Mouse (Mus musculus): ENCODE data around the gene Ccdc71l. TPM values are rescaled to one million over a fixed set of nuclear protein-coding genes. Genes with fewer than 3 reads are reported as not detected.

Gene Ccdc71l
- 10 to 100 TPM; 10.9 to 12.1 TPM for total RNA-seq (2021)

GRCm38 (mm10) chr12:32378528-32379295 lies at the start of gene Ccdc71l:
Ccdc71l (plus strand) TSS chr12:32378704.
- peak; percentile 80 to 91 for DNase-seq
- intact Hi-C loops (cut with DNase I), result loop anchor here (1.0 to 5.0 kb wide), 3 partner anchors 74 to 519 kb away; no protein-coding TSS in a partner anchor

DNA sequence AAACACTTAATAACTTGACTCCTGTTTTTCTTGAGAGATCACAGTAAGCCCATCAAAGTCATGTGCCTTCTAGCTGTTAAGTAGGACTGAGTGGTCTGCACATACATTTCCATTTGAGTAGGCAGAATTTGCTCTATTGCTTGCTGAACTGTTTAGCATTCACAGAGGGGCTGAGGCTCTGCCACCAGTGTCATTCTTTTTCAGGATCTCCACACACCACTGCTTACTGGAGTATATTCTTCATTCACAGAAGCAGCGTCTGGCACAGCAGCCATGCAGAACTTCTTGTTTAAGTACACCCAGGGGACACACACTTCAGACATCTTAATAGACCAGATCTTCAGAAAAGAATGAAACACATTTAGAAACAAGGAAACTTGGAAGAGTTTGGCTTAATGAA lies 39.4 kb upstream of the Ccdc71l start:
- no peak for DNase-seq
- intact Hi-C loops (cut with DNase I), result no loop called here

DNA sequence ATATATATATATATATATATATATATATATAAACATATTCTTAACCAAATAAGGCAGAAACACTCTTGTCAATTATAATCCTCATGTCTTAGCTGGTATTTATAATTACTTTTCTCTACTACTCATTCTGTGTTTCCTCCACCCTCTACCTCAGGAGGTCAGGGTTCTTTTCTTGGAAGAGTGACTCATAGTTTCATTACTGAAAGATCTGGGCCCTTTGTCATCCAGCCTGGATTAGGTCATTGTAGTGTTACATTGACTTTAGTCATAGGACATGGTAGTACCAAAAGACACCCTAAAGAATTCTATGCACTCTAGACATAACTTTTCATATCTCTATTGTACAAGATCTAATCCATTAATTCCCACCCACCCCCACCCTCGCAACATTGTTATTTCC lies 35.0 kb upstream of the Ccdc71l start:
- intact Hi-C loops (cut with DNase I), result no loop called here
- DNase-seq, result no peak

DNA sequence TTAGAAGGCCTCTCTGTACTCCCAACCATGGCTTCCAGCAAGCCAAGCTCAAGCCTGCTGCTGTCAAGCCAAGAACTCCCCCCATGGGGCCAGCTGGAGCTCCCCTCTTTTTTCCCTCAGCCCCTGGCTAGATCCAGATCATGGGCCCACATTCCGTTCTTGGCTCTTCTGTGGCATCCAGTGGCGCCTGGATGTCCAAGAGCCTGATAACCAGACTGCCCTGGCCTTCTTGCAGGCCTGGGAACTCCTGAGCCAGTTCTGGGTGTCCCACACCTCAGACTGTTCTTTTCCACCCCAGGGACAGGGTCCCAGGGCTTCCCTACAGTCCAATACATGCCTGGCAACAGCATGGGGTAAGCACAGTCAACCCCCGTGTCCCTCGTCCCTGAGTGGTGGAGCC lies 32.4 kb upstream of the Ccdc71l start:
- peak in 1 of 2 experiments; percentile 16 for DNase-seq
- intact Hi-C loops (cut with DNase I), result no loop called here

GRCm38 (mm10) chr12:32348493-32348892 lies 30.0 kb upstream of the Ccdc71l start:
- intact Hi-C loops (cut with DNase I), result no loop called here
- no peak for DNase-seq

DNA sequence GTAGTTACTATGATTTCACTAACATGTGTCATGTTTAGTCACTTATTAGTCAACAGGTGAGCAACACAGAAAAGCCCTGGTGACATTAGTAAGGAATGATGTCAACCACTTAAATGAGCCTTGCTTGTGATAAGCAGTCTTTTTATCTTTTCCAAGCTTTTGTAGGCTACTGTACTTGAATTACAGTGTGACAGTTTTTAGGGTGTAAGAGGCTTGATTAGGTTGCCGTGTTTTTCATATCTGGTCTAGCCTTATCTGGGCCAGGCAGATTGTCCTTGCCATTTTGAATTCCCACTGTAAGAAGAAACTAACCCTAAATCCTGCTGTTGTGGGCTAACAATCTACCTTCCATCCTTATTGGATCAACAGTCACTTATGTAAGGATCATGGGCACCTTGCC lies 26.6 kb upstream of the Ccdc71l start:
- intact Hi-C loops (cut with DNase I), result no loop called here
- DNase-seq, result no peak

DNA sequence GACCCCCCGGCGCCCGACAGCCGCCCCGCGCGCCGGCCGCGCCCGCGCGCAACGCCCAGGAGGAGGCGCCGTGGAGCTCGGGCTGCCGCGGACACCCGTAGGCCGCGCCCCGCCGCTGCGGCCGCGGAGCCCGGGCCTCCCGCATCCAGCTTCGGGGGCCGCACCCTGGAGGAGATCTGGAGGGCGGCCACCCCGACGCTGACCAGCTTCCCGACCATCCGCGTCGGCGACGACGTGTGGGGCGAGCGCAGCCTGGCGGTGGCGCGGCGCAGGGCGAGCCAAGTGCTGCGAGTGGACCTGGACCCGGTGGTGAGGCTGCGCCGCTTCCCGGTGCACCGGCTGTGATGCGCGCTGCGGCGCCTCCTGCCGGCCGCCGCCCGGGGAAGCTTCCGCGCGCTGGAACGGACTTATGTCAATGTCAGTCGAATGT lies 807 bp downstream of the Ccdc71l start:
- intact Hi-C loops (cut with DNase I), result loop anchor here (1.0 to 5.0 kb wide), 3 partner anchors 73 to 518 kb away; no protein-coding TSS in a partner anchor
- DNase-seq, result peak in 1 of 2 experiments; percentile 87

DNA sequence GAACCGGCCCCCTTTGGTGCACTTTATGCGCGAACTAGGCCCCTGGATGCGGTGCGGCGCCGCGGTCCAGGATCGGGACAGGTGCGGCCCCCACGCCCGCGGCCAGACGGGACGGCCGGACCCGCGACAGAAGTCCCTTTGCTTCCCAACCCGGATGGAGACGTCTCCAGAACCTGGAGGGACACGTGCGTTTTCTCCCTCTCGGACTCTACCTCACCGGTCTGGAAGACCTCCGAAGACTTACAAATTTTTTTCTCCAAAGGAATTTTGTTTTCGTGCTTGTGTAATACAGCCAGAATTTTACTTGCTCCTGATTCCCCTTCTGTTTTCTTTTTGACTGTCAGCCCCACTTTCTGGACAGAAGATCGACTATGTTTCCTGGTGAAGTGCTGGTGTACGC lies 1.2 kb downstream of the Ccdc71l start:
- no peak for DNase-seq
- intact Hi-C loops (cut with DNase I), result loop anchor here (1.0 to 10.0 kb wide), 5 partner anchors 73 to 518 kb away; no protein-coding TSS in a partner anchor

- DNase-seq, result no peak
- intact Hi-C loops (cut with DNase I), result loop anchor here (10.0 kb wide), 2 partner anchors 244 to 436 kb away; no protein-coding TSS in a partner anchor
Measured at GRCm38 (mm10) chr12:32380457-32380856, 2.0 kb downstream of the Ccdc71l start.

GRCm38 (mm10) chr12:32381011-32381410 lies 2.5 kb downstream of the Ccdc71l start:
- intact Hi-C loops (cut with DNase I), result loop anchor here (10.0 kb wide), 2 partner anchors 244 to 436 kb away; no protein-coding TSS in a partner anchor
- peak in 1 of 2 experiments; percentile 4 for DNase-seq

DNA sequence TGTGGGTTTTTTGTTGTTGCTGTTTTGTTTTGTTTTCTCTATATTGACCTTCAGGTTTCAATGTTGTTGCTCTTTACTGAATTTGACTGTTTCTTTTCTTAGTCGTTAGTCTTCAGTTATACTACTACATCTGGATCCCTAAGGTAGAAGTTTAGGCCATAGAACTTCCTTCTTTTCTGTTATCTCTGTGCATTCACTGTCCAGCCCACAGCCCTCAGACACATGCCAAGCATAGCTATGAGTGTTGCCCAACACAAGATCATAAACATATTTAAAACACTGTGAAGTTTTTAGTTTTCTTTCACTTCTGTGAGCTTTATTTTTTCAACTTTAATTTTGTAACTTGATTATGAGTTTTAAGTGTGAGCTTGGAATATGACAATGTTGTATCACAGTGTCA lies 41.0 kb downstream of the Ccdc71l start:
- intact Hi-C loops (cut with DNase I), result no loop called here

GRCm38 (mm10) chr12:32427832-32428231 lies 49.3 kb downstream of the Ccdc71l start:
- DNase-seq, result no peak
- intact Hi-C loops (cut with DNase I), result no loop called here

More for the DNA sequence above, 41.0 kb downstream of the Ccdc71l start:
- DNase-seq, result no peak

- intact Hi-C loops (cut with DNase I), result no loop called here
- DNase-seq, result no peak
Measured at GRCm38 (mm10) chr12:32431004-32431403, 52.5 kb downstream of the Ccdc71l start.

Other genes with a start within 250 kb of the Ccdc71l start
- 1 to 10 TPM; 1.6 to 2.1 TPM for gene Pik3cg, start 170.0 kb upstream of the Ccdc71l start, total RNA-seq (2021)

All from heart, postnatal 36 days (tissue).